Mouse (Mus musculus) cerebral cortex, adult 2 months (tissue): ENCODE measurements around the gene Mmp11.

Source experiments
- WGBS: fragments of 180-500 bp; shearing (Covaris S2); methylation state at CpG from one replicate; pipeline ENCODE4 v1.1.7; 2018; 5-methylcytosine and 5-hydroxymethylcytosine counted together

The Mmp11 gene

DNA sequence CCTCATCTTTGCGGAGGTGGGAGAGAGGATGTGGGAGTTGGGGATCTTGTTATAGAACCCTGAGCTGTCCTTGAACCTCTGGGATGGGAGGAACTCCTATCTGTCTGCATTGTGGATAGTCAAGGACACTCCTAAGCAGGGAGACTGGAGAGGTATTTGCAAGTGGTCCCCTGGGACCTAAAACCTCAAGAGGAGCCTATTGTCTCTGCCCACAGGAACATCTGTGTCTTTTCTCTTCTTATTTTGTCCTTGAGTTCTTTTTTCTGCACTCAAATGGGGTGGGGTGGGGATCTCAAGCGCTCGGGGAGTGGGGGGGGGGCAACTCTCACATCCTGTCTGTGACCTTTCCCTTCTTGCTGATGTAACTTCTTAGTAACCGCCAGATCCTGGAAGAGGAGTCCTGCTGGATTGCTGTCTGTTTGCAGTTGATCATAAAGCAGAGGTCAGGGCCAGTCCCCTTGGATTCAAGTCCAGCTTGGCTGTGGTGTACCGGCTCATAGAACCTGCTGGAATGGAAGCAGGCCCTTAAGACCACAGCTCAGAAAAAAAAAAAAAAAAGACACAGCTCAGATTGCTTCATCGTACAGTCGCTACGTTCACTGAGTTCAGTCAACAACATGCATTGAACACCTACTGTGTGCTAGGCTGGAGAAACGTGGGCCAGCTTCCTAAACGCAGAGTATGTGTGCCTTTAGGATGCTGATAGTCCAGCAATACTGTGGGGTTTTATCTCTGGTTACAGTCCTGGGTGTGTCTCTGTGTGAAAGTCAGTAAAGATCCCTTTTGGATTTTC is 1.8 kb upstream of the Mmp11 start:
- 64% methylated on average over 10 of the region's 10 CpGs for WGBS

DNA sequence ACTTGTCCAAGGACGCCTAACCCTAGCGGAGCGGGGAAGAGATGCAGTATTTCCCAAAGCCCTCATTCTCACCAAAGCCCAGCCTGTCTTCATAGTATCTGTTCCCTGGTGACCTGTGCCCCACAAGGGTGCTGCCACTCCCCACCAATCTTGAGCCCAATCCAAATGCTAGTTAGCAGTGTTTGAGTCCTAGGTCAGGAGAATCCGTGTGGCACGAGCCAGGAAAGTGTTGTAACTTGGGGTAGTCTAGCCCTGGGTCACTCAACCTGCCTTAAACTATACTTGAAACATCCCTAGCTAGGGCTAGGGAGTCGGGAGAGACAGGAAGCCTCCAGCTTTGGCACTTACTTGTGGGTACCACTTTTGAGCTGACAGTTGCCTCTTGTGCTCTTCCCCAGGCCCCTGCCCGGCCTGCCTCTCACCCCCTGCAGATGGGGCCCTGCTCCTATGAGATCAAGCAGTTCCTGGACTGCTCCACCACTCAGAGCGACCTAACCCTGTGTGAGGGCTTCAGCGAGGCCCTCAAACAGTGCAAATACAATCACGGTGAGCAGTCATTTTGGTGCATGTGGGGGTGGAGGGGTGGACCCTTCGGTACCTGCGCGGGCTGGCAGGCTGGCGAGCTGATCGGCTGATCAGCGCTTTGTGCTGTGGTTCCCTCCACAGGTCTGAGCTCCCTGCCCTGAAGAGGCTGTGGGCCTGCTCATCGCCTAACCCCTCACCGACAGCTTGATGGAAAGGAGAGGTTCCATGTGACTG is 792 bp upstream of the Mmp11 start:
- 49% methylated on average over 18 of the region's 18 CpGs for WGBS

DNA sequence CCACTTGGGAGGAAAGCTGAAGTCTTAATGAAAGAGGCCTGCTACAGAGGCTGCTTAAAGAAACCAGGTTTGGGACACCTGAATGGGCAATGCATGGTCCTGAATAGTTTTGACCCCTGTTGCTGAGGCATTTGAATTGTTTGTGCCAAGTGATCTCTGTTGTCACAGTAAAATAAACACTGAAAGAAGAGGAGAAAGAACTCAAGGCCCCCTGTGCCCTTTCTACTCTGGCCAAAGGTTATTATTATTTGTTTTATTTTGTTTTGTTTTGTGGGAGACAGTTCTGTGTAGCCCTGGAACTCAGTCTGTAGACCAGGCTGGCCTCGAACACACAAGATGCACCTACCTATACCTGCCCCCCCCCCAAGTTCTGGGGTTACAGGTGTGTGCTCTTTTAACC is 1.3 kb downstream of the Mmp11 start:
- 55% methylated on average over 1 of the region's 1 CpGs for WGBS

DNA sequence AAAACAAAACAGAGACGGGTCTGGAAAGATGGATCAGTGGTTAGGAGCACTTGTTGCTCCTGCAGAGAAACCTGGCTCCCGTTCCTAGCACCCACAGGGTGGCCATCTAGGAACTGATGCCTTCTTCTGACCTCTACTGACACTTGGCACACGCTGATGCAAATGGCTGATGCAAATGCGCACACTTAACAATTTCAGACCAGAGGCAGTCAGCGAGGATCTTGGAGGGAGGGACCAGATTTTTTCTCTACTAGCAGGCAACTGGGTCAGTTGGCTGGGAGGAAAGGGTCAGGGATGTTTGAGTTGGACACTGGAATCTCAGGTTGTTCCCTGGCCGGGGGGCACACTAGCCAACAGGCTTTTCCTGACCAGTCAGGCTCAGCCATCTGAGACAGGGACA is 3.4 kb downstream of the Mmp11 start, which contains the start of gene Chchd10:
Chchd10 (plus strand) TSS at position 240 of the 400 bp plus-strand sequence.
- WGBS: 70% methylated on average over 6 of the region's 6 CpGs

DNA sequence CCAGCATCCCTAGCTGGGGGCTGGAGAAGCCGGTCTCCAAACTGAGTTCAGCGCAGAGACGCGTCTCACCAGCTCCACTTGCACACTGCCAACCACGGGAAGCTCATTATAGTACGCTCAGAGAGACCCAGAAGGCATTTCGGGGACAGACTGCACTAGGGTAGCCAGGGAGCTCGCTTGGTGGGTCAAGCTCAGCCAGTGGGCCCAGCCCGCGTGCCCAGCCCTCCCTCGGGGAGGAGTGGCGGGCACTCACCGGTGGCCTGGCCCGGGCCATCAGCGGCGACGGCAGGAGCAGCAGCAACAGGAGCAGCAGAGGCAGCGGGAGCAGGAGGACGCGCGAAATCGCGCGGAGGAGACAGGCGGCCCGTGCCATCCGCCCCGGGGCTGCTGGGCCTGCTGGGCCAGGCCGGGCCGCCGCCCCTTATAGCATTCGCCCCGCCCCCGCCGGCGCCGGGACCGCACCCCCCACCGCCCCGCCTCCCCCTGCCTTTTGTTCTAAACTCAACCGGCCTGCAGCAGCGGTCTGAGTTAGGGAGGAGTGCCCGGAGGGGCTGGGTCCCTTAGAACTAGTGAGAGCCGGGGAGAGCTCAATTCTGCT is 4.1 kb downstream of the Mmp11 start:
- WGBS: 3% methylated on average over 44 of the region's 44 CpGs

DNA sequence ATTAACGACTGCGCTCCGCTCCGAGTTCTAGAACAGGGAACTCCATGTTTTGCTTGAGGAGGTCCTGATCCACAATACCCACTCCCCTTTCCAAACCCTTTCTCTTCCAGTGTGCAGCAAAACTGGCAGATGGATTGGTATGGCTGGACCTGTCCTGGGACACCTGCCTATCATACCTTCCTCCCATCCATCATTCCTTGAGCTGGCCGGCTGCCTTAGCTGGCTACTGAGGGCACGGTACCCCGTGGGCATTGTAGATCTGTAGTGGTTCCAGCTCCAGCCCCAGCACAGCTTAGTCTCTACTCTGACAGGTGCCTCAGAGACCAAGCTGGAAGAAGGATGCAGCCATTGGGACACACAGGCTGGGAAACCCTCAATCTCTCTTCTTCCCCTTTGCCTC is 5.0 kb downstream of the Mmp11 start:
- 47% methylated on average over 7 of the region's 7 CpGs for WGBS

DNA sequence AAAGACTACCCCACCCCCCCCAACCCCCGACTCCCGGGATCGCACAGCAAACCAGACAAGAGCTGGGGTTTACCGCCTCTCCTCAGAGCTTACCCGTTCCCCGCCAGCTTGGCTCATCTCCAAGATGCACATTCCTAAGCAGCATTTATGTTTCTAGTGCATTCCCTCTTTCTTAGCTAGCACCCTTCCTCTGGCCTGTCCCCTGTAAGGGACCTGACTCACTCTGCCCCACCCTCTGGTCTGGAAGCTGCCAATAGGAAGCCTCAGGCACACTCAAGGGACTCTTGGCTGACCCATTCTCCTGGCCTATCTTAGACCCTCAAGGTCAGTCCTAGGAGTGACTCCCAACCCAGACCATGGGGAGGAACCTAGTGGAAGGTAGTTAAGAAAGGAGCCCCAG is 6.0 kb downstream of the Mmp11 start:
- WGBS: 38% methylated on average over 6 of the region's 6 CpGs

DNA sequence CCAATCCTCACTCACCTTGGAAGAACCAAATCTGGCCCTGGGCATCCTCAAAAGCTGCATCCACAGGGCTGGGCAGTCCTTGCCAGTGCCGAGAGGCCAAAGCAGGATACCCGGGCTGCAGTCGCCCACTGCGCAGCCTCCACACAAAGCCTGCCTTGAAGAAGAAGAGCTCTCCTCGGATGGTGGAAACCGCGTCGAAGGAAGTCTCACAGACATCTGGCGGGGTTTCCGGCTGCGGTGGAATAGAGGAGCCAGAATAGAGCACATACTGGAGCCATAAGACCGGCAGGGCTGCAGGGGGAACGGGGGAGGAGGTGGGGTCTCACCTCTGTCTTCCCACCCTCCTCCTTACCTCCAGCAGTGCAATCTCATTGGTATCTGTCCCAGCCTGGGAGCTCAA is 9.9 kb downstream of the Mmp11 start:
- 76% methylated on average over 13 of the region's 13 CpGs for WGBS

DNA sequence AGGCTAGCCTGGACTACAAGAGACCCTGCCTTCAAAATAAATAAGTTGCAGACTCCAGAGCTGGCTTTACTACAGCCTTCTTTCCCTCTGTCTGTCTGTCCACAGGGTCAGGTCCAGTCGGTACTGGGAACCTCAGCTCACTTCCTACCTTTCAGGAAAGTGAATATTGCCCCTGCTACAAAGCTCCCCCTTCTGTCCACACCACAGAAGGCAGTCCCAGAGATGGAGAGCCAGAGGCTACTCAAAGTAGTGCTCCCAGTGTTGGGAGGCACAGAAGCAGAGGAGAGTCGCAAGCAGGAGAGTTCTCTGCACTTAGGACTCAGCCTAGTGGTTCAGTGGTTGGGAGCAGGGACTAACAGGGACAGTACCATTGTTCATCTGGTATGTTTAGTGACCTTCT is 12.0 kb downstream of the Mmp11 start:
- WGBS: 70% methylated on average over 2 of the region's 2 CpGs

DNA sequence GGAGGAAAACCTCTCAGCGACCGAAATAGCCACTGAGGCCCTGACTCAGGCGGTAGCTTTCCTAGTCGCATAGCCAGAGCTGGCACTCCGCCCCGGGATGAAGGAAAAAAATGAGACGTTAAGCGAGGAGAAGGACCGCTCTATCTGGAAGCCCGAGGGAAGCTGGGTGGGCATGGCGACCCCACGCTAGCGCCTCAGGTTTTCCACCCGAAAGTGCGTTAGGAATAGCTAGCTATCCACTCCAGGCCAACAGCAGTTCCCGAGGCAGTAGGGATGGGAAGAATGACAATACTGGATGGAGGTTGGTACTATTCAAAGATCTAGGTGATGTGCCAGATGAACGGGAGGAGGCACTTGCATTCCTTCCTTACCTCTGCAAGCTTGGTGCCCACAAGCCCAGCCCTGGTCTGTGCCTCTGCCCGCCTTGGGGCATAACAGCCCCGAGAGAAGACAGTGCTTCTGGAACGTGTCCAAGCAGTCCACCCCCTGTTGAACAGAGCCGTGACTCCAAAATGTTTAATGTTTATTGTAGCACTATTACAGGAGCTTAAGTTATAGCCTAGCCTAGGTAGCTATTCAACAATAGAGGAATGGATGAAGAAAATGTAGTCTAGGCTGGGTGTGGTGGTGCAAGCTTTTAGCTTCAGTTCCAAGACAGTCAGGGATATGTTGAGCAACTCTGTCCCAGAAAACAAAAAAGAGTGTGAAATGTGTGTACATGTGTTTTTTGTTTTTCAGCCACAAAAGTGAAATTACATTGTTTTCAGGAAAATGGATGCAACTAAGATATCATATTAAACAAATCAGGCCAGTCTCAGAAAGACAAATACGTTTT is 14.4 kb downstream of the Mmp11 start:
- 3% methylated on average over 22 of the region's 22 CpGs for WGBS

DNA sequence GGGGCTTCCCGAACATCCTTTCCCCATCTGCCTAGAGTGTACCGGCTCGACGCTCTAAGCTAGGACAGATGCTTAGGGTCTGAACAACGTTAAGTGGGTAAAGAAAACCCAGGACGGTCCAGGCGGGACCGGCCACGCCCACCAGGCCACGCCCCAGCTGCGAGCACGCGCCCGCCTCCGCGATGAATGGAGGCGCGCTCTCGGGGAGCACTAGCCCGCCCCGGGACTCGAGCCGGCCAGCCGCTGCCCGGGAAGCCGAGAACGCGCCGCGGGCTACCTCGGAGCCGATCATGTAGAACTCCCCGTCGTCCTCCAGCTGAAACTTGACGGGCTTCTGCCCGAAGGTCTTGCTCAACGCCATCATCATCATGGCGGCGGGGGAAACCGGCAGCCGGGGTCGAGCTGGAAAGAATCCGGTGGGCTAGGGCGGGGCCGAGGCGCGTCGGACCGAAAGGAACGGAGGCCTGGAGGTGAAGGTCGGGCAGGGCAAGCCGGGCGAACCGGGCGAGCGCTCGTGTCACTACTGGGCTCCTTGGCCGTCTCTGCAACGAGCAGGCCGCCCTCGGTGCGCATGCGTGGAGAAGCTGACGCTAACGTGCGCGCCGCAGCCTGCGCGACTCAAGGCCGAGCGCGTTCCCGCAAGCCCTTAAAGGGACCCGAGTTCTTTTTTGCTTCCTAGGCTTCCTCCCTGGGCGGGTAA is 15.1 kb downstream of the Mmp11 start, which contains the start of gene Smarcb1:
Smarcb1 (minus strand) TSS at position 592 of the 700 bp plus-strand sequence.
- under 1% methylated on average over 76 of the region's 76 CpGs for WGBS

DNA sequence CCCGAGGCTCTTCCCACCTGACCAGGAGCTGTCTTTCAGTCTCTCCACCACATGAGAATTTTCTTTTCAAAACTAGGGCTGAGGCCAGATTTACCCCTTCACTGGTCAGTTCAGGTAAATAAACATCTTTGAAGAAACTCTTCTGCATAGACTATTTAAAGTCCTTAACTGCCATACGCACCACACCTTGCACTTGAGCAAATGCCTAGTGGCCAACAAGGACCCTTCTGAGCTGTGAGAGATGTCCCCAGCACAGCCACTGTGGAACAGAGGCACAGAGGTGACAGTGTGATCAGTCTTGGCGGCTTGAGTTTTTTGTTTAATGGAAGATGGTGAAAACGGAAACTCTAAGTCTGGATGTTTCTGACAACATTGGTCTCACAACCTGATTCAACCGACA is 17.3 kb downstream of the Mmp11 start:
- WGBS: 81% methylated on average over 5 of the region's 5 CpGs

DNA sequence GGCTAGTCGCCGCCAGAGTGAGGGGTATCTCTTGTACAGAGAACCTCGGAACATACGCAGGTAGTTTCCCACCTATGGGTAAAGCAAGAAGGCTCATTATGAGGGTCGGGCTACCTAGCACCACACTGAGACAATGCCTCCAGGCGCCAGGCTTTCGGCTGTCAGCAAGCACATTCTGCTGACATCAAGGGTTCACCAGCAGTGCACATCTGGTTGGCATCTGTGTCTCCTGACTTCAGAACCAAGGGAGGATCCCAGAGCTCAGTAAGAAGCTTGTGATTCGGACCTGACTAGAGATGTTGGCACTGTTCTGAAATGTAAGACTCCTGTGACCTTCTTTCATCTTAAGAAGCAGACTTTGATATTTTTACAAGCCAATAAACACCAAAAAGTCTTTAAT is 19.5 kb downstream of the Mmp11 start:
- 87% methylated on average over 8 of the region's 8 CpGs for WGBS

DNA sequence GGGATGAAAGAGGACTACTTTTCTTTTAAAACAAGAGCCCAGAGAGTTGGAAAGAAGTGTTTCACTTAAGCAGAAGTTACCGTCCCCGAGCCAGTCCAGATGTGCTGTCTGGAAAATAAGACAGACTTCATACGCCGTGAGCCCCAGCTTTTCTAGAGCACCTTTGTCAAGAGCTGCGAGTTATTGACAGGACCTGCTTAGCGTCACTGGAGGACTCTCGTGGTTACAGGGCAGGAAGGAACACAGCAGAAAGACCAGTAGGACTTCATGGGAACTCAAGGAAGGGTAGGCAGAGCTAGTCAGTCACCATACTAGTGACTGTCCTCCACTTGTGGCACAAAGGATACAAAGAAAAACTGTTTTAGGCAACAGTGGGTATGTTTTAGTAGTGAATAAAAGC is 20.7 kb downstream of the Mmp11 start:
- WGBS: 81% methylated on average over 7 of the region's 7 CpGs

DNA sequence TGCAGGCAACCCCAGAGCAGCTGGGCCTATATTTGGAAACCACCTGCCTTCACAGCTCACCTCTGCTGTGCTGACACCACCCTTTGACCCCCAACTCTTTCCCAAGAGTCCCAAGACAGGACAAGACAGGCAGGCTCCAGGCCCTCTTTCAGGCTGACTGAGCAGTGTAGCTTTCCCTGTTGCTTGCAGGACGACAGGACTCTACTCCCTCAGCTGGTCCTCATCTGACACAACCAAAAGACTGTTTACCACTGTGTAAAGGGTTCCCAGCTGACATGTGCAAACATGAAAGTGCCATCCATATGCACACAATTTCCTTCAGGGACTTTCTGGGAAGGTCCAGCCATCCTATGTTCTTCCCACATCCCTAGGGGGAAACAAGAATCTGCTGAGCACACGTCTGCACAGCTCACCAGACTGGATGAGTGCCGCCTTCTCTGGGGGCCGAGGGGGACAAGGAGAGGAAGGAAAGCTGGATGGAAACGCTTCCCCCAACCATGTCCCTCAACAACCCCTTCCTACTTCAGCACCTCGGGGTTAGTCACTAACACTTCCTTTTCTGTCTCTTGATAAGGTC is 23.2 kb downstream of the Mmp11 start:
- 66% methylated on average over 6 of the region's 6 CpGs for WGBS

DNA sequence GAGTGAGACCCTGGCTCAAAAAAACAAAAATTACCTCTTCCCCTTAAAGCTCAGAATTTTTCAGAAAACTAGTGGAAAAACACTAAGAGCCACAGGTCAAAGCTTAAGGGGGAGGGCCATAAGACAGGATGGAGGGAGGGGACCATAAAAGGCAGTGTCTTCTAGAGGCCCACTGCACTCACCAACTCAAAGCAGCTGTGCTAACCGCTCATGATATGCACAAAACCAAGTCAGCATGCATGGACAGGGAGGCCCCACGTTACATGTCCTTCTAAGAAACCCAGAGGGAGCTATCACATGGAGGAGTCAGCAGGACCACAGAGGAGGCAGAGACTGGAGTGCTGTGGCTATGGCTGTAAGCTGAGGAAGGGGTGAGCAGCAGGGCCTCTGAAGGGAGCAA is 25.6 kb downstream of the Mmp11 start:
- 83% methylated on average over 2 of the region's 2 CpGs for WGBS

DNA sequence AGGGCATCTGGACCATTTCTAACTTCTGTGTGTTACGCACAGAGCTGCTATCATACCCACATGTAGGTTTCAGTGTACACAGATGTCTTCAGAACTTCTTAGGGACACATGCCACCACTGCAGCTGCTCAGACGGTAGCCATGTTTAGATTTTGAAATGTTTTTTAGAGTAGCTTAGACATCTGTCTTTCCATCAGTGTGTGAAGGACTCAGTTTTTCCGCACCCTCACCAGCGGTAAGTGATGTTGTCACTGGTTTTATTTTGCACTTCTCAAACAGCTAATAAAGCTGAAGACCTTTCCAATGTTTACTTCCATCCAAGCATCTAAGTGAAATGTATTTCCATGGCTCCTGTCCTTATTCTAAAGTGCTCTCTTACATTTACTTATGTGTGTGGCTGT is 29.4 kb downstream of the Mmp11 start:
- WGBS: 79% methylated on average over 4 of the region's 4 CpGs

DNA sequence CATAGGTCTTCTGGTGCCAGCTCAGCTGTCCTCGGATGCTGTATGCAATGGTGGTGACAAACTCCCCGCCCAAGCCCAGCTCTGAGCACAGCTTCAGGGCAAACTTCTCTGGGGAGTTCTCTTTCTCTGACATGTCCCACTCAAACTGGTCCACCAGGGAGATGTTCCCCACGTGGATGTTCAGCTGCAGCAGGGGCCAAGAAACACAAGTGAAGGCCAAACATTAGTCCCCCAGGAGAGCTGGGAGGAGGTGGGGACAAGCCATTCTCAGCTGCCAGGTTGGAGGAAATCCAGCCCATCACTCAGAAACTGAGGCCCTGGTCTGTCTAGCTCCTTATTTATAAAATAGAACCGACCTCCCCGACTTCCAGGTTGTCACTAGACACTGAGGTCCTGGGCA is 31.9 kb downstream of the Mmp11 start:
- WGBS: 78% methylated on average over 5 of the region's 5 CpGs

DNA sequence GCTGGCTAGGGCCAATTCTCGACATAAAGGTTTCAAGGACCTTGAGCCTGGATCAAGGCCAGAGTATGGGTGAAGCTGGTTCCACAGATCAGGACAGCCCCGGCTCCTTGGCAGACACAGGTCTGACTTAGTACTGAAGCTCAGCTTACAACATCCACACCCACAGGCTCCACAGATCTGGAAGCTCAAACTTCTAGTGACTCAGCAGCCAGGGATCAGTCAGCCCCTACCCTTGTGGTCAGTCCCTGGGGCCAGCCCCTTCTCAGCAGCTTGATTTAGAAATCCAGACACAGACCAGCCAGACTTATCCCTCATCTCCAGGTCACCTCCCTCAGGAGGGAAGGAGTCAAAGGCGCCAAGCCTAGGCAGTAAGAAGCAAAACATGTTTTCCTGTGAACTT is 37.5 kb downstream of the Mmp11 start:
- WGBS: 39% methylated on average over 3 of the region's 3 CpGs

DNA sequence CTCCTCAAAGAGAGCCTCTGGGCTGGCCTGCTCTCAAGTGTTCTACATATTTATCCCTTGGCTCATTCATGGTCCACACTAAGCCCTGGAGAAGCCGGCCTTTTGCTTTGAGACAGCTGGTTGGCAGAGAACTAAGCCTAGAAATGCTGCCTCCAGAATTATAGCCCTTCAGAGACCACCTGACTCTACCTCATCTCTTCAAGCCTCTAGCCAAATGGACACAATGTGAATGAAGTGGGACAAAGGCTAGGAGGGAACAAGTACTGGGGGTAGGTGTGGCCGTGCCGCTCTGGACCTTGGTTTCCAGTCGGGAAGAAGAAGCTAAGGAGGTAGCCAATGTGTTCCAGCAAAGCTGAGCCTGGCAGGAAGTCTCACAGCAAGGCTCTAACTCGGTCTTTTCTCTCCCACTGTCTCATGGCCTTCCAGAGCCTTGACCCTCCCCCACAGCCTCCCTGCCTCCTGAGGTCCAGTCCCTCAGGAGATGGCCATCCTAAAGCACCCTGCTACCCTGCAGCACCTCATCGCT is 38.2 kb downstream of the Mmp11 start:
- WGBS: 52% methylated on average over 6 of the region's 6 CpGs

DNA sequence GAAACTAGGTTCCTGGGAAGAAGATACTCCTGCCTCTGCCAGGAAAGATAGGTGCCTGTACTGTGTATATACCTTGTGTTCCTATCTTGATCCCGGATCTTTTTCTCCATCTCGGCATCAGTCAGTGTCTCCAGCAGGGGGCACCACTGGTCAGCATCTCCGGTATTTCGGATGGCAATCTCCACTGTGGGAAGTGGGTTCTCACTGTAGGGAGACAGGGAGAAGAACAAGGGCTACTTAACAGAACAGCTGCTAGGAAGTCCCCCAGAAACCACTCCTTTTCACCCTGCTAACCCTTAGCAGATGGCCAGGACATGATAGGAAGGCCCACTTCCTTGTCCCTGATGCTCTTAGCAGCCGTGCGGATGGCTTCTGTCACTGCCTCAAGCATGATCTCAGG is 38.9 kb downstream of the Mmp11 start:
- 29% methylated on average over 6 of the region's 6 CpGs for WGBS
